Mouse (Mus musculus) intestine, embryonic 14.5 days (tissue): ENCODE results near the gene Gm38392. TPM values are rescaled to one million over a fixed set of nuclear protein-coding genes. Genes with fewer than 3 reads are reported as not detected.
"Not testable (repeated sequence)": the region's sequence is repeated elsewhere in the genome, so short reads cannot be mapped to it uniquely, and the experiment has no call there.

Experiments
- ATAC-seq: fragments of 200-750 bp; cut with Nextera tagmentation; replicated peaks from 2 replicates; pipeline ENCODE4 v1.8.0; 2017; ENCODE audit warnings: low read depth, moderate number of reproducible peaks, moderate TSS enrichment, moderate library complexity; ENCODE audit not compliant: low FRiP score, low TSS enrichment
- DNase-seq: peaks from one replicate; pipeline ENCODE4 v3.0.0-alpha.2; 2018; ENCODE audit warnings: low spot score
- H3K27ac ChIP-seq: fragments of 300-500 bp; sonication (generic); 2 replicates; pipeline ENCODE4 v1.5.1; 2014; ENCODE audit warnings: low read depth, mild to moderate bottlenecking, control low read depth
- H3K27me3 ChIP-seq: fragments of 300-500 bp; sonication (generic); replicated peaks from 2 replicates; pipeline ENCODE4 v1.6.1; 2014; ENCODE audit warnings: low read length, control low read depth; ENCODE audit not compliant: control insufficient read depth, insufficient read depth
- H3K36me3 ChIP-seq: fragments of 300-500 bp; sonication (generic); 2 replicates; pipeline ENCODE4 v1.6.1; 2014; ENCODE audit warnings: low read length, control low read depth; ENCODE audit not compliant: control insufficient read depth, insufficient read depth
- H3K4me1 ChIP-seq: fragments of 300-500 bp; sonication (generic); replicated peaks from 2 replicates; pipeline ENCODE4 v1.6.1; 2014; ENCODE audit warnings: low read length, control low read depth, mixed read lengths; ENCODE audit not compliant: control insufficient read depth, insufficient read depth
- H3K4me2 ChIP-seq: fragments of 300-500 bp; sonication (generic); 2 replicates; pipeline ENCODE4 v1.6.1; 2014; ENCODE audit warnings: low read length
- H3K4me3 ChIP-seq: fragments of 300-500 bp; sonication (generic); 2 replicates; pipeline ENCODE4 v1.5.1; 2014; ENCODE audit warnings: low read depth, low read length, control low read depth, mixed read lengths
- H3K9ac ChIP-seq: fragments of 300-500 bp; sonication (generic); 2 replicates; pipeline ENCODE4 v1.6.1; 2014; ENCODE audit warnings: mild to moderate bottlenecking, low read length
- H3K9me3 ChIP-seq: fragments of 300-500 bp; sonication (generic); 2 replicates; pipeline ENCODE4 v1.6.1; 2016; ENCODE audit warnings: low read length, control low read depth; ENCODE audit not compliant: control insufficient read depth
- WGBS: fragments of 180-500 bp; shearing (Covaris S2); extraction: QIAGEN DNeasy Blood & Tissue Kit; methylation state at CpG from one replicate; pipeline ENCODE4 v1.1.7; 2014; 5-methylcytosine and 5-hydroxymethylcytosine counted together
- polyA plus RNA-seq: library from polyadenylated mRNA; unstranded; fragments of >200 nt; fragmentation: Nextera tagmentation; extraction: Ambion mirVana; gene quantifications from 2 replicates; pipeline ENCODE4 v1.2.1, GENCODE M21; 2014

Gene Gm38392
- polyA plus RNA-seq, 1 experiment from 2014 or later: 0.28 TPM

GRCm38 (mm10) chr3:88299172-88299571, 12.2 kb upstream of the Gm38392 start:
- Histone ChIP-seq H3K4me1 (peaks cover 14% of the 10 kb centered on the region), H3K27me3 (no peaks in the 10 kb centered on the region), H3K9me3 (no peaks in the 10 kb centered on the region), H3K9ac (no peak overlapping the region), H3K4me3 (no peak overlapping the region), H3K27ac (no peak overlapping the region), H3K36me3 (peaks cover 51% of the 10 kb centered on the region), H3K4me2 (no peak overlapping the region)
- 86% methylated on average over 1 of the region's 1 CpGs for WGBS
- ATAC-seq: no peak
- no peak for DNase-seq

- H3K36me3 ChIP-seq: peaks cover 34% of the 10 kb centered on the region
- H3K4me1 ChIP-seq: peaks cover 14% of the 10 kb centered on the region
- H3K27me3 ChIP-seq: no peaks in the 10 kb centered on the region
- peak overlapping the region; percentile 92 for H3K27ac ChIP-seq
- no peaks in the 10 kb centered on the region for H3K9me3 ChIP-seq
- H3K4me2 ChIP-seq: peak overlapping the region; percentile 91
- DNase-seq: no peak
- H3K4me3 ChIP-seq: peak overlapping the region; percentile 73
- no peak for ATAC-seq
- H3K9ac ChIP-seq: peak overlapping the region; percentile 81
- WGBS: under 1% methylated on average over 30 of the region's 30 CpGs
Measured at GRCm38 (mm10) chr3:88297321-88297851, 10.4 kb upstream of the Gm38392 start.

- no peaks in the 10 kb centered on the region for H3K27me3 ChIP-seq
- peak within 1 kb of the TSS; percentile 91 for H3K4me2 ChIP-seq
- peak within 1 kb of the TSS; percentile 81 for H3K9ac ChIP-seq
- ATAC-seq (peak; percentile 97), DNase-seq (peak; percentile 95)
- peaks cover 29% of the 10 kb centered on the region for H3K36me3 ChIP-seq
- H3K4me3 ChIP-seq: peak within 1 kb of the TSS; percentile 73
- H3K9me3 ChIP-seq: no peaks in the 10 kb centered on the region
- under 1% methylated on average over 44 of the region's 44 CpGs for WGBS
- H3K27ac ChIP-seq: peak within 1 kb of the TSS; percentile 92
- H3K4me1 ChIP-seq: peaks cover 14% of the 10 kb centered on the region
Measured at GRCm38 (mm10) chr3:88296561-88297318, 9.7 kb upstream of the Gm38392 start, which contains the start of the genes Tsacc and Cct3. TSS of gene Tsacc (minus strand) at chr3:88296999. TSS of gene Cct3 (plus strand) at chr3:88297116.

GRCm38 (mm10) chr3:88296110-88296560, 9.1 kb upstream of the Gm38392 start:
- DNase-seq (peak; percentile 52), ATAC-seq (peak; percentile 33; the same call in 1 of the 2 replicates)
- no peaks in the 10 kb centered on the region for H3K9me3 ChIP-seq
- peaks cover 14% of the 10 kb centered on the region for H3K4me1 ChIP-seq
- WGBS: 2% methylated on average over 12 of the region's 12 CpGs
- H3K4me3 ChIP-seq: peak overlapping the region; percentile 73
- peak overlapping the region; percentile 55 for H3K9ac ChIP-seq
- H3K36me3 ChIP-seq: peaks cover 23% of the 10 kb centered on the region
- peak overlapping the region; percentile 66 for H3K4me2 ChIP-seq
- H3K27me3 ChIP-seq: no peaks in the 10 kb centered on the region
- H3K27ac ChIP-seq: peak overlapping the region; percentile 74

GRCm38 (mm10) chr3:88295272-88295671, 8.3 kb upstream of the Gm38392 start:
- H3K27me3 ChIP-seq, H3K27ac ChIP-seq, ATAC-seq, H3K9ac ChIP-seq, H3K9me3 ChIP-seq, DNase-seq: not testable (repeated sequence)
- 48% methylated on average over 1 of the region's 1 CpGs for WGBS
- Histone ChIP-seq H3K4me3 (0 out of 2 replicates have a peak overlapping the region, but pooled peaks have one; percentile 73), H3K4me2 (peak overlapping the region; percentile 66), H3K4me1 (peaks cover 14% of the 10 kb centered on the region), H3K36me3 (peaks cover 14% of the 10 kb centered on the region)

GRCm38 (mm10) chr3:88291970-88292369, 5.0 kb upstream of the Gm38392 start:
- peaks cover 7% of the 10 kb centered on the region; the same call in 1 of the 2 replicates for H3K4me1 ChIP-seq
- no peak overlapping the region for H3K9ac ChIP-seq
- 54% methylated on average over 4 of the region's 4 CpGs for WGBS
- H3K4me2 ChIP-seq: no peak overlapping the region
- ATAC-seq (no peak), DNase-seq (no peak)
- no peaks in the 10 kb centered on the region for H3K36me3 ChIP-seq
- no peaks in the 10 kb centered on the region for H3K27me3 ChIP-seq
- no peaks in the 10 kb centered on the region for H3K9me3 ChIP-seq
- H3K27ac ChIP-seq: no peak overlapping the region
- H3K4me3 ChIP-seq: no peak overlapping the region

GRCm38 (mm10) chr3:88288133-88288713, 1.2 kb upstream of the Gm38392 start:
- not testable (repeated sequence) for H3K27me3 ChIP-seq, H3K27ac ChIP-seq, H3K4me1 ChIP-seq, H3K4me2 ChIP-seq, H3K9ac ChIP-seq, ATAC-seq, H3K9me3 ChIP-seq, H3K4me3 ChIP-seq, H3K36me3 ChIP-seq, DNase-seq
- 81% methylated on average over 8 of the region's 10 CpGs for WGBS

GRCm38 (mm10) chr3:88285565-88285895, 1.5 kb downstream of the Gm38392 start:
- H3K27ac ChIP-seq, H3K9me3 ChIP-seq, H3K4me3 ChIP-seq, H3K36me3 ChIP-seq, H3K4me1 ChIP-seq, DNase-seq, H3K4me2 ChIP-seq, H3K27me3 ChIP-seq, H3K9ac ChIP-seq, ATAC-seq: not testable (repeated sequence)
- no CpG with 5 or more reads among the region's 2 CpGs for WGBS
